21 mouse cellular contexts compared by ENCODE assay signal in genomic region chr19:27916446-27916845, GRCm38 (mm10).
DNase-seq lines count a peak whose midpoint lies in the region; ATAC-seq lines count a peak whose summit lies in the region.
"Had no signal": no experiment of that assay in that cellular context is flagged by ENCODE, and none has a peak within 500 bp of the region (broad histone marks: within the 10 kb centered on the region; RNA-seq: fewer than 3 reads in every experiment).

No protein-coding gene starts in this region.

- 24% methylated on average over 2 of the region's 2 CpGs for WGBS in forebrain, embryonic 15.5 days
- 77% methylated on average over 2 of the region's 2 CpGs for WGBS in forebrain, embryonic 10.5 days
- 41% methylated on average over 2 of the region's 2 CpGs for WGBS in neural tube, embryonic 15.5 days

- H3K4me3 ChIP-seq in forebrain, embryonic 15.5 days: no peak overlapping the region
- H3K4me3 ChIP-seq in forebrain, embryonic 10.5 days: no peak overlapping the region
- no peak overlapping the region for H3K4me3 ChIP-seq in neural tube, embryonic 15.5 days (replicated peaks)
- H3K4me3 ChIP-seq: heart, embryonic 15.5 days; limb, embryonic 10.5 days; neural tube, embryonic 12.5 days had no signal

- H3K4me1 ChIP-seq in forebrain, embryonic 15.5 days: peaks cover 9% of the 10 kb centered on the region
- H3K4me1 ChIP-seq in forebrain, embryonic 10.5 days: no peaks in the 10 kb centered on the region
- H3K4me1 ChIP-seq in neural tube, embryonic 15.5 days: 0 out of 2 replicates have a peak, but pooled peaks cover 3% of the 10 kb centered on the region
- H3K4me1 ChIP-seq: heart, embryonic 15.5 days; limb, embryonic 10.5 days; neural tube, embryonic 12.5 days had no signal

- no peak for DNase-seq in forebrain, embryonic 10.5 days (ENCODE audit: extremely low spot score, low spot score)
- DNase-seq in layer of hippocampus, adult 11-12 months (ENCODE audit: low spot score): peak; percentile 21
- DNase-seq in layer of hippocampus, adult 8-10 months (ENCODE audit: low spot score in 2 of 2): no peak
- no peak for DNase-seq in neural tube, embryonic 10.5 days (ENCODE audit: extremely low spot score, low spot score)
- DNase-seq in left cerebral cortex, postnatal 4 days: peak; percentile 13
- no peak for DNase-seq in Muller cell, postnatal 12 days (ENCODE audit: inconsistent ontology term)
- DNase-seq: adrenal gland, postnatal 36 days; cerebellum, adult 8-10 months; gastrocnemius, postnatal 36 days; heart, postnatal 4 days; kidney, adult 18-20 months; kidney, postnatal 10 days; liver, postnatal 0 days; lung, postnatal 10 days; right cerebral cortex, postnatal 25 days had no signal

- no peaks in the 10 kb centered on the region for H3K9me3 ChIP-seq in forebrain, embryonic 15.5 days
- H3K9me3 ChIP-seq in forebrain, embryonic 10.5 days: no peaks in the 10 kb centered on the region
- H3K9me3 ChIP-seq in neural tube, embryonic 15.5 days (replicated peaks): no peaks in the 10 kb centered on the region
- H3K9me3 ChIP-seq: G1E; heart, embryonic 15.5 days; limb, embryonic 10.5 days; neural tube, embryonic 12.5 days had no signal

- H3K9ac ChIP-seq in forebrain, embryonic 15.5 days (replicated peaks): no peak overlapping the region
- no peak overlapping the region for H3K9ac ChIP-seq in neural tube, embryonic 15.5 days (replicated peaks)
- H3K9ac ChIP-seq: heart, embryonic 15.5 days; liver, postnatal 0 days; neural tube, embryonic 12.5 days had no signal

- peak overlapping the region; percentile 18; the same call in 1 of the 2 replicates for H3K27ac ChIP-seq in forebrain, embryonic 15.5 days (replicated peaks)
- no peak overlapping the region for H3K27ac ChIP-seq in forebrain, embryonic 10.5 days
- H3K27ac ChIP-seq in neural tube, embryonic 15.5 days (replicated peaks): 0 out of 2 replicates have a peak overlapping the region, but pooled peaks have one; percentile 9
- H3K27ac ChIP-seq: heart, embryonic 15.5 days; limb, embryonic 10.5 days; neural tube, embryonic 12.5 days had no signal

- no peak for ATAC-seq in forebrain, embryonic 15.5 days (replicated peaks)
- no peak for ATAC-seq in neural tube, embryonic 15.5 days (ENCODE audit: low FRiP score)
- ATAC-seq: liver, postnatal 0 days had no signal

- no peak overlapping the region for H3K4me2 ChIP-seq in forebrain, embryonic 15.5 days (replicated peaks)
- no peak overlapping the region for H3K4me2 ChIP-seq in neural tube, embryonic 15.5 days
- H3K4me2 ChIP-seq: heart, embryonic 15.5 days; neural tube, embryonic 12.5 days had no signal

- intact Hi-C loops in left cerebral cortex, postnatal 4 days (cut with DNase I): no loop called here

- no peaks in the 10 kb centered on the region for H3K27me3 ChIP-seq in forebrain, embryonic 15.5 days
- no peaks in the 10 kb centered on the region for H3K27me3 ChIP-seq in forebrain, embryonic 10.5 days (ENCODE audit: poor library complexity, severe bottlenecking)
- no peaks in the 10 kb centered on the region for H3K27me3 ChIP-seq in neural tube, embryonic 15.5 days (replicated peaks)
- H3K27me3 ChIP-seq: heart, embryonic 15.5 days; neural tube, embryonic 12.5 days had no signal

- no peaks in the 10 kb centered on the region for H3K36me3 ChIP-seq in forebrain, embryonic 15.5 days
- H3K36me3 ChIP-seq in forebrain, embryonic 10.5 days (replicated peaks): no peaks in the 10 kb centered on the region
- no peaks in the 10 kb centered on the region for H3K36me3 ChIP-seq in neural tube, embryonic 15.5 days
- H3K36me3 ChIP-seq: G1E; heart, embryonic 15.5 days; limb, embryonic 10.5 days; neural tube, embryonic 12.5 days had no signal

Comparison
In these comparisons a context has a peak if more than half of its experiments do, and no peak if none do; other contexts are left out.
1. DNase-seq: peak in layer of hippocampus, adult 11-12 months (single experiment) and left cerebral cortex, postnatal 4 days (single experiment); none in forebrain, embryonic 10.5 days (single experiment), layer of hippocampus, adult 8-10 months (0 of 2), neural tube, embryonic 10.5 days (single experiment) and Muller cell, postnatal 12 days (single experiment).